Mouse (Mus musculus): ENCODE results near the gene Olfr988.
"Not testable (repeated sequence)": the region's sequence is repeated elsewhere in the genome, so short reads cannot be mapped to it uniquely, and the experiment has no call there.

Gene Olfr988

GRCm38 (mm10) chr2:85363127-85363526 is at the start of gene Olfr988:
TSS of gene Olfr988 (minus strand) at chr2:85363227.
- not testable (repeated sequence) for DNase-seq (ENCODE audit: low spot score)

- no peak for DNase-seq (ENCODE audit: low spot score)
Measured at GRCm38 (mm10) chr2:85409369-85409768, 46.3 kb upstream of the Olfr988 start, which contains the start of gene Olfr992. TSS of gene Olfr992 (minus strand) at chr2:85409469.

GRCm38 (mm10) chr2:85339972-85340371 is 23.1 kb downstream of the Olfr988 start:
- no peak for DNase-seq (ENCODE audit: low spot score)

DNA sequence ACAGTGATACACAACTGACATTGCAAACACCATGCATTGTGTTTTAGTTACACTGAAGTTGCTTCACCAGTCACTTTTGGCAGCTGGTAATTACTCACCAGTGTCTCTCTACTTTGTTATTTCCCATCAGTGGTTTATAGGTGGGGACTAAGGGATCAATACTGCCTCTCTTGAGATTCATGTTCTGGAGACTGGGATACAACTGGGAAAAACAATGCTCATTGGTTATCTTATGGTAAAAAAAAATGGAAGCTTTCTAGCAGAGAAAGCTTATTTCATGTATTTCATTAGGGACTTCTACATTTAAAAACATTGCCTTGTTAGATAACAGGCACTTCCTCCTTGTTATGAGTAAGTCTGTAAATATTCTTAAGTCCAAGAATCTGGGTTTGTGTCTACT is 23.8 kb downstream of the Olfr988 start, which contains the start of gene Olfr987:
Olfr987 (minus strand) TSS at position 101 of the 400 bp plus-strand sequence.
- DNase-seq (ENCODE audit: low spot score) = not testable (repeated sequence)

GRCm38 (mm10) chr2:85319106-85319505 is 43.9 kb downstream of the Olfr988 start:
- no peak for DNase-seq (ENCODE audit: low spot score)

Data from lung, postnatal 25 days (tissue).